Mouse (Mus musculus): ENCODE measurements at regions not wholly inside any gene's neighbourhood (a gene's known extent, or its start where the extent isn't known, plus 50 kb on each side); places are given as distances from the start of the nearest gene placed in this dataset.

- ATAC-seq (ENCODE audit: low read depth): no peak
- Histone ChIP-seq H3K27ac (ENCODE audit: low read length) (no peak overlapping the region), H3K4me1 (ENCODE audit: control insufficient read depth, low read depth, low read length) (no peaks in the 10 kb centered on the region), H3K27me3 (ENCODE audit: control insufficient read depth, insufficient read depth, low read depth, low read length) (no peaks in the 10 kb centered on the region), H3K4me2 (ENCODE audit: low read depth, low read length) (no peak overlapping the region), H3K4me3 (ENCODE audit: low read depth, low read length) (no peak overlapping the region), H3K9ac (ENCODE audit: low read depth, low read length) (no peak overlapping the region), H3K36me3 (ENCODE audit: control insufficient read depth, insufficient read depth) (no peaks in the 10 kb centered on the region), H3K9me3 (replicated peaks; ENCODE audit: control insufficient read depth, low read length) (no peaks in the 10 kb centered on the region)
- WGBS (ENCODE audit: insufficient replicate concordance): 87% methylated on average over 14 of the region's 14 CpGs
Observed at GRCm38 (mm10) chr8:82523866-82524265, 120.8 kb upstream of the Il15 start.

DNA sequence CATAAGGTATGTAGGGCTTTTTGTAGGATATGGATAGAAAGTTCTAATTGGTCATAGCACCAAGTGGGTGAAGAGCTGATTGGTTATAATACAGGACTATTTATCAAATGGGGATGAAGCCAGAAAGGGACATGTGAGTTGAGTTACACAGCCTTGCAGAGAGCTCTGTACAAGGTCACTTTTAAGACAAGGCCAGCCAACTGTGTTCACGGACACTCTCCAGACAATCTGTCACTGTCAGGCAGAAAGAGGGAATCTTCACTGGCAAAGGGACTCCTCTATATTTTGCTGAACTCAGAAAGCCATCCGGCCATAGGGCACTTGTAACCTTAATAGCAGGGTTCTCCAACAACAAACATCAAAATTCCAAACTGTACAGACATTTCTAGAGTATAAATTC lies 95.5 kb upstream of the Il15 start:
- Histone ChIP-seq H3K4me2 (ENCODE audit: low read depth, low read length) (no peak overlapping the region), H3K9me3 (replicated peaks; ENCODE audit: control insufficient read depth, low read length) (no peaks in the 10 kb centered on the region), H3K9ac (ENCODE audit: low read depth, low read length) (no peak overlapping the region), H3K4me3 (ENCODE audit: low read depth, low read length) (no peak overlapping the region), H3K4me1 (ENCODE audit: control insufficient read depth, low read depth, low read length) (no peaks in the 10 kb centered on the region), H3K36me3 (ENCODE audit: control insufficient read depth, insufficient read depth) (no peaks in the 10 kb centered on the region), H3K27ac (ENCODE audit: low read length) (no peak overlapping the region), H3K27me3 (ENCODE audit: control insufficient read depth, insufficient read depth, low read depth, low read length) (no peaks in the 10 kb centered on the region)
- no peak for ATAC-seq (ENCODE audit: low read depth)
- WGBS (ENCODE audit: insufficient replicate concordance): 45% methylated on average over 2 of the region's 2 CpGs

DNA sequence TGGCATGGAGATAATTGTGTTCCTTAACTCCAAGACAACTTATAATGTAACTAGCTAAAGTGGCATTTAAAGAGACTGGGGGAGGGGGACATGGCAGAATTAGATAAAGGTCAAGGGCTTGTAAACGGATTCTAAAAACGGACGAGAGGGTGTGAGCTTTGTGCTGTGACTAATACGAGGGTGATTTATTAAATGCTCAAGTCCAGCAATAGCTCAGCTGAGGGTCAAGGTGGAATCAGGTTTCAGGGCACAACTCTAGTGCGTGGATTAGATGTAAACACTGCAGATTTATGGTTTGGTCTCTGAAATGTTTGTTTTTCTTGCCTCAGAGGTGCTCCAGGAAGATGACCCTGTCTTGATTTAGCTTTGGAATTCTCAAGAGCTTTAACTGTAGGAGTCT lies 74.8 kb upstream of the Il15 start:
- 33% methylated on average over 5 of the region's 5 CpGs for WGBS (ENCODE audit: insufficient replicate concordance)
- no peak for ATAC-seq (ENCODE audit: low read depth)
- H3K27me3 ChIP-seq (ENCODE audit: control insufficient read depth, insufficient read depth, low read depth, low read length): no peaks in the 10 kb centered on the region

DNA sequence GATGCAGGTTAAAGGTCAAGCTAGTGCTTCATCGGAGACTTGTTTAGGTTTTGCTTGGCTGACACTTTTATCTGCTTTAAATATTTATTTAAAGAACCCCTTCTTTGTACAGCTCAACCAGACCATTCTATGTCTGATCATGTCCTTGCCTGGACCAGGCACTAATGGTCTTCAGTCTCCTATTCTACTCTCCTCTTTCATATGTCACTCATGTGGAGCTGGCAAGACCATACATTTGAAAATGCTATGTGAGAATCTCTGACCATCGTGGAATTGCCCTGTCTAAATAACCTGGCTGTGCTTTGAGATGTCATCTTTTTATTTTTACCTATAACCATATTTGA lies 74.4 kb upstream of the Il15 start:
- Histone ChIP-seq H3K4me1 (ENCODE audit: control insufficient read depth, low read depth, low read length) (no peaks in the 10 kb centered on the region), H3K27me3 (ENCODE audit: control insufficient read depth, insufficient read depth, low read depth, low read length) (no peaks in the 10 kb centered on the region), H3K9me3 (replicated peaks; ENCODE audit: control insufficient read depth, low read length) (no peaks in the 10 kb centered on the region), H3K4me3 (ENCODE audit: low read depth, low read length) (no peak overlapping the region), H3K9ac (ENCODE audit: low read depth, low read length) (no peak overlapping the region), H3K27ac (ENCODE audit: low read length) (no peak overlapping the region), H3K4me2 (ENCODE audit: low read depth, low read length) (no peak overlapping the region), H3K36me3 (ENCODE audit: control insufficient read depth, insufficient read depth) (no peaks in the 10 kb centered on the region)
- no peak for ATAC-seq (ENCODE audit: low read depth)
- 35% methylated on average over 2 of the region's 2 CpGs for WGBS (ENCODE audit: insufficient replicate concordance)

More for the DNA sequence above, 74.8 kb upstream of the Il15 start:
- H3K36me3 ChIP-seq (ENCODE audit: control insufficient read depth, insufficient read depth): no peaks in the 10 kb centered on the region
- no peak overlapping the region for H3K4me3 ChIP-seq (ENCODE audit: low read depth, low read length)
- H3K9ac ChIP-seq (ENCODE audit: low read depth, low read length): no peak overlapping the region
- no peak overlapping the region for H3K27ac ChIP-seq (ENCODE audit: low read length)
- no peak overlapping the region for H3K4me2 ChIP-seq (ENCODE audit: low read depth, low read length)
- no peaks in the 10 kb centered on the region for H3K9me3 ChIP-seq (replicated peaks; ENCODE audit: control insufficient read depth, low read length)
- no peaks in the 10 kb centered on the region for H3K4me1 ChIP-seq (ENCODE audit: control insufficient read depth, low read depth, low read length)

DNA sequence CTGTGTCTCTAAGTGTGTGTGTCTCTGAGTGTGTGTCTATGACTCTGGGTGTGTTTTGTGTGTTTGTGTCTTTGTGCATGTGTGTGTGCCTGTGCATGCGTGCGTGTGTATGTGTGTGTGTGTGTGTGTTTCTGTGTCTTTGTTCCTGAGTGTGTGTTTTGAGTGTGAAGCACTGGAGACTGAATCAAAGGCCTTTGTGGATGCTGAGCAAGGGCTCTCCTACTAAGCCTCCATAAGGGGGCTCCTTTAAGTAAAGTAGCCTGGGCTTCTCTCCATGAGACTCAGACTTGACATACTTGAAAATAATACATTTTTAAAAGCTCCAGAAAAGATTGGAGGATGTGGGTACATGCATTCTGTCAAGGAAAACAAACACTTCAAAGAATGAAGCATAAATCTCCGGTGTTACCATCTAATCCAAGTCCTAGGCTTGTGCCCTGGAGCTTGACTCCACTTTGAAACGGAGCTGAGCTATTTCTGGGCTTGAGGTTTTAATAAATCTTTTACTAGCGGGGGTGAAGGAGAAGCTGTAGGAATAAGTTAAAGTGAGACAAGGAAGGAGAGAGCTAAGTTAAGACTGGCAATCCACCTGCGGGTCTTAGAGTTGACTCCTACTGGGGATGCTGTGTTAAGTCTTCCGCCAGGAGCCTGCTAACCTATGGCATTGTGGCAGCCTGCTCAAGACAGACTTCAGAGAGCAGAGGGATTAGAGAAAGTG lies 73.8 kb upstream of the Il15 start:
- Histone ChIP-seq H3K36me3 (ENCODE audit: control insufficient read depth, insufficient read depth) (no peaks in the 10 kb centered on the region), H3K27ac (ENCODE audit: low read length) (no peak overlapping the region), H3K27me3 (ENCODE audit: control insufficient read depth, insufficient read depth, low read depth, low read length) (no peaks in the 10 kb centered on the region), H3K9ac (ENCODE audit: low read depth, low read length) (no peak overlapping the region), H3K4me2 (ENCODE audit: low read depth, low read length) (no peak overlapping the region), H3K9me3 (replicated peaks; ENCODE audit: control insufficient read depth, low read length) (no peaks in the 10 kb centered on the region), H3K4me3 (ENCODE audit: low read depth, low read length) (no peak overlapping the region), H3K4me1 (ENCODE audit: control insufficient read depth, low read depth, low read length) (no peaks in the 10 kb centered on the region)
- 61% methylated on average over 7 of the region's 7 CpGs for WGBS (ENCODE audit: insufficient replicate concordance)
- no peak for ATAC-seq (ENCODE audit: low read depth)

DNA sequence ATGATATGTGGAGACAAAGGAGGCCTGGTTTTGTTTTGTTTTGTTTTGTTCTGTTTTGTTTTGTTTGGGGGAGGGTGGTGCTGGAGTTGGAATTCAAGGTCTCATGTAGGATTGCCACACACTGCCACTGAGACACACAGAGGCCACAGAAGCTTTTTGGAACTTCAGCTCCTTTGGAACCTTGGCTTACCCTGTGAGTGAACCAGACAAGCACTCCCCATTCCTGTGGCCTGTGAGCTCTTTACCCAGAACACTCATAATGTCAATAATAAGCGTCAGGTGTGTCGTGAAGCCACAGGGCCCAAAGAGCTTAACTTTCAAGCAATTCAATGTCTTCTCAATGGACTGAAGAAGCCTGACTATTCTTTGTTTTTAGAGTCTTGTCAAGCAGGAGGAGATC lies 70.2 kb upstream of the Il15 start:
- H3K4me2 ChIP-seq (ENCODE audit: low read depth, low read length): no peak overlapping the region
- no peak overlapping the region for H3K27ac ChIP-seq (ENCODE audit: low read length)
- no peaks in the 10 kb centered on the region for H3K27me3 ChIP-seq (ENCODE audit: control insufficient read depth, insufficient read depth, low read depth, low read length)
- no peak overlapping the region for H3K9ac ChIP-seq (ENCODE audit: low read depth, low read length)
- ATAC-seq (ENCODE audit: low read depth): no peak
- no peaks in the 10 kb centered on the region for H3K36me3 ChIP-seq (ENCODE audit: control insufficient read depth, insufficient read depth)
- H3K4me1 ChIP-seq (ENCODE audit: control insufficient read depth, low read depth, low read length): no peaks in the 10 kb centered on the region
- WGBS (ENCODE audit: insufficient replicate concordance): 73% methylated on average over 2 of the region's 2 CpGs
- H3K4me3 ChIP-seq (ENCODE audit: low read depth, low read length): no peak overlapping the region
- H3K9me3 ChIP-seq (replicated peaks; ENCODE audit: control insufficient read depth, low read length): no peaks in the 10 kb centered on the region

DNA sequence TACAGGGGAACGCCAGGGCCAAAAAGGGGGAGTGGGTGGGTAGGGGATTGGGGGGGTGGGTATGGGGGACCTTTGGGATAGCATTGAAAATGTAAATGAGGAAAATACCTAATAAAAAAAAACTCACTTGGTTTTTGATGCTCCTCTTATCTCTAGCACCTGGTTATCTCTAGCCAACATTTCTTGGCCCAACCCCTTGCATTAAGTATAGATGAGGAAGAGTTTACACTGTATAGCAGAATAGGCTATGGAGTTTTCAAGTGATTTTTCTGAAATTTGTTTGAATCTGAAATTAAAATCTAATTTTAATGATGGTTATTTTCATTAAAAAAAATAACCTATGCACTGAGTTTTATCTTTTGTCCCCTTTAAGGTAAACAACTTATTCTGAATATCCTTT lies 68.8 kb upstream of the Il15 start:
- no peak overlapping the region for H3K27ac ChIP-seq (ENCODE audit: low read length)
- no peaks in the 10 kb centered on the region for H3K36me3 ChIP-seq (ENCODE audit: control insufficient read depth, insufficient read depth)
- H3K9me3 ChIP-seq (replicated peaks; ENCODE audit: control insufficient read depth, low read length): no peaks in the 10 kb centered on the region
- no CpG with 5 or more reads among the region's 1 CpGs for WGBS (ENCODE audit: insufficient replicate concordance)
- no peak overlapping the region for H3K4me2 ChIP-seq (ENCODE audit: low read depth, low read length)
- H3K4me3 ChIP-seq (ENCODE audit: low read depth, low read length): no peak overlapping the region
- H3K27me3 ChIP-seq (ENCODE audit: control insufficient read depth, insufficient read depth, low read depth, low read length): no peaks in the 10 kb centered on the region
- ATAC-seq (ENCODE audit: low read depth): 0 out of 2 replicates have a peak, but pooled peaks have one; percentile 50
- H3K9ac ChIP-seq (ENCODE audit: low read depth, low read length): no peak overlapping the region
- no peaks in the 10 kb centered on the region for H3K4me1 ChIP-seq (ENCODE audit: control insufficient read depth, low read depth, low read length)

DNA sequence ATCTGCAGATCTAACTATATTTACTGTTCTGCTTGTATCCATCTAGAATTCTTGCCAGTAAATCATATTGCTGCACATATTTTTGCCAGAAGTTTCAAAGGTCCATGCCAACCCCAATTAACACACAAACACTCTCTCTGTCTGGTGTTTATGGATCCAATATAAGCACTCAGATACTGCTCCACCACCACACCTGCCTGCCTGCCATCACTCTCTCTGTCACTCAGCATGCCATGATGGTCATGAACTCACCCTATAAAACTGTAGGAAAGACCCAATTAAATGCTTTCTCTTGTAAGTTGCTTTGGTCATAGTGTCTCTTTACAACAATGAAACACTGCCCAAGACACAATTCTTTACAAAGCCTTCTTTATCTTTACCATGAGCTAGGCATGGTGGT lies 66.8 kb upstream of the Il15 start:
- no peaks in the 10 kb centered on the region for H3K9me3 ChIP-seq (replicated peaks; ENCODE audit: control insufficient read depth, low read length)
- H3K9ac ChIP-seq (ENCODE audit: low read depth, low read length): no peak overlapping the region
- no peaks in the 10 kb centered on the region for H3K36me3 ChIP-seq (ENCODE audit: control insufficient read depth, insufficient read depth)
- H3K4me3 ChIP-seq (ENCODE audit: low read depth, low read length): no peak overlapping the region
- no peak overlapping the region for H3K27ac ChIP-seq (ENCODE audit: low read length)
- H3K4me1 ChIP-seq (ENCODE audit: control insufficient read depth, low read depth, low read length): no peaks in the 10 kb centered on the region
- H3K4me2 ChIP-seq (ENCODE audit: low read depth, low read length): no peak overlapping the region
- no peak for ATAC-seq (ENCODE audit: low read depth)
- no peaks in the 10 kb centered on the region for H3K27me3 ChIP-seq (ENCODE audit: control insufficient read depth, insufficient read depth, low read depth, low read length)

- Histone ChIP-seq H3K4me1 (ENCODE audit: control insufficient read depth, low read depth, low read length) (no peaks in the 10 kb centered on the region), H3K9me3 (replicated peaks; ENCODE audit: control insufficient read depth, low read length) (no peaks in the 10 kb centered on the region), H3K4me2 (ENCODE audit: low read depth, low read length) (no peak overlapping the region), H3K4me3 (ENCODE audit: low read depth, low read length) (no peak overlapping the region), H3K9ac (ENCODE audit: low read depth, low read length) (no peak overlapping the region), H3K36me3 (ENCODE audit: control insufficient read depth, insufficient read depth) (no peaks in the 10 kb centered on the region), H3K27me3 (ENCODE audit: control insufficient read depth, insufficient read depth, low read depth, low read length) (no peaks in the 10 kb centered on the region), H3K27ac (ENCODE audit: low read length) (no peak overlapping the region)
- ATAC-seq (ENCODE audit: low read depth): no peak
Observed at GRCm38 (mm10) chr8:82462841-82463240, 59.8 kb upstream of the Il15 start.

- H3K36me3 ChIP-seq (ENCODE audit: control insufficient read depth, insufficient read depth): no peaks in the 10 kb centered on the region
- no peak overlapping the region for H3K4me3 ChIP-seq (ENCODE audit: low read depth, low read length)
- no peak overlapping the region for H3K9ac ChIP-seq (ENCODE audit: low read depth, low read length)
- H3K9me3 ChIP-seq (replicated peaks; ENCODE audit: control insufficient read depth, low read length): no peaks in the 10 kb centered on the region
- no peaks in the 10 kb centered on the region for H3K4me1 ChIP-seq (ENCODE audit: control insufficient read depth, low read depth, low read length)
- no peaks in the 10 kb centered on the region for H3K27me3 ChIP-seq (ENCODE audit: control insufficient read depth, insufficient read depth, low read depth, low read length)
- no peak for ATAC-seq (ENCODE audit: low read depth)
- H3K4me2 ChIP-seq (ENCODE audit: low read depth, low read length): no peak overlapping the region
- H3K27ac ChIP-seq (ENCODE audit: low read length): no peak overlapping the region
Observed at GRCm38 (mm10) chr8:82459007-82459406, 56.0 kb upstream of the Il15 start.

All from liver, embryonic 16.5 days (tissue).